Mouse (Mus musculus) intestine, embryonic 15.5 days (tissue): ENCODE measurements around the gene Tfpt. TPM values are rescaled to one million over a fixed set of nuclear protein-coding genes. Genes with fewer than 3 reads are reported as not detected.
A peak's percentile ranks its signal among the peaks of the same experiment; 100 is the strongest.

Experiments used
- ATAC-seq: fragments of 200-750 bp; cut with Nextera tagmentation; 2 replicates; pipeline ENCODE4 v1.8.0; 2017; ENCODE audit warnings: moderate TSS enrichment, moderate library complexity
- H3K27ac ChIP-seq: fragments of 300-500 bp; sonication (generic); 2 replicates; pipeline ENCODE4 v1.5.1; 2015; ENCODE audit warnings: mild to moderate bottlenecking, inconsistent platforms
- H3K27me3 ChIP-seq: fragments of 300-500 bp; sonication (generic); replicated peaks from 2 replicates; pipeline ENCODE4 v1.6.1; 2015; ENCODE audit warnings: inconsistent platforms
- H3K36me3 ChIP-seq: fragments of 300-500 bp; sonication (generic); 2 replicates; pipeline ENCODE4 v1.6.1; 2015; ENCODE audit warnings: inconsistent platforms
- H3K4me1 ChIP-seq: fragments of 300-500 bp; sonication (generic); replicated peaks from 2 replicates; pipeline ENCODE4 v1.6.1; 2015; ENCODE audit warnings: inconsistent platforms
- H3K4me2 ChIP-seq: fragments of 300-500 bp; sonication (generic); replicated peaks from 2 replicates; pipeline ENCODE4 v1.6.1; 2015; ENCODE audit warnings: mild to moderate bottlenecking, inconsistent platforms
- H3K4me3 ChIP-seq: fragments of 300-500 bp; sonication (generic); replicated peaks from 2 replicates; pipeline ENCODE4 v1.5.1; 2015; ENCODE audit warnings: inconsistent platforms
- H3K9ac ChIP-seq: fragments of 300-500 bp; sonication (generic); 2 replicates; pipeline ENCODE4 v1.6.1; 2015; ENCODE audit warnings: inconsistent platforms
- H3K9me3 ChIP-seq: fragments of 300-500 bp; sonication (generic); 2 replicates; pipeline ENCODE4 v1.6.1; 2016; ENCODE audit warnings: inconsistent platforms
- WGBS: fragments of 180-500 bp; shearing (Covaris S2); methylation state at CpG from one replicate; pipeline ENCODE4 v1.1.7; 2015; 5-methylcytosine and 5-hydroxymethylcytosine counted together
- polyA plus RNA-seq: library from polyadenylated mRNA; unstranded; fragments of >200 nt; fragmentation: Nextera tagmentation; extraction: Ambion mirVana; gene quantifications from 2 replicates; pipeline ENCODE4 v1.2.1, GENCODE M21; 2015

Tfpt gene
- polyA plus RNA-seq, 1 experiment from 2014 or later: 23.1 TPM

GRCm38 (mm10) chr7:3646188-3646587 lies 16.5 kb upstream of the Tfpt start:
- peaks cover 12% of the 10 kb centered on the region for H3K36me3 ChIP-seq
- H3K4me1 ChIP-seq: peaks cover 27% of the 10 kb centered on the region
- no peaks in the 10 kb centered on the region for H3K27me3 ChIP-seq
- peak overlapping the region; percentile 99; the same call in 1 of the 2 replicates for H3K27ac ChIP-seq
- WGBS: 10% methylated on average over 9 of the region's 9 CpGs
- H3K4me3 ChIP-seq: peak overlapping the region; percentile 97
- H3K9ac ChIP-seq: peak overlapping the region; percentile 99
- ATAC-seq: no peak
- peak overlapping the region; percentile 81 for H3K4me2 ChIP-seq
- no peaks in the 10 kb centered on the region for H3K9me3 ChIP-seq

- peaks cover 27% of the 10 kb centered on the region for H3K4me1 ChIP-seq
- peak overlapping the region; percentile 99 for H3K9ac ChIP-seq
- peak overlapping the region; percentile 99 for H3K27ac ChIP-seq
- peak overlapping the region; percentile 81 for H3K4me2 ChIP-seq
- peaks cover 7% of the 10 kb centered on the region for H3K36me3 ChIP-seq
- ATAC-seq: no peak
- H3K27me3 ChIP-seq: no peaks in the 10 kb centered on the region
- WGBS: under 1% methylated on average over 53 of the region's 58 CpGs
- no peaks in the 10 kb centered on the region for H3K9me3 ChIP-seq
- H3K4me3 ChIP-seq: peak overlapping the region; percentile 97
Measured at GRCm38 (mm10) chr7:3645488-3646025, 15.8 kb upstream of the Tfpt start.

GRCm38 (mm10) chr7:3644672-3645487 lies 15.2 kb upstream of the Tfpt start, which contains the start of gene Cnot3:
Gene Cnot3 (plus strand): TSS chr7:3645268.
- peak within 1 kb of the TSS; percentile 97 for H3K4me3 ChIP-seq
- peak within 1 kb of the TSS; percentile 99 for H3K27ac ChIP-seq
- H3K27me3 ChIP-seq: no peaks in the 10 kb centered on the region
- peaks cover 6% of the 10 kb centered on the region for H3K36me3 ChIP-seq
- H3K9me3 ChIP-seq: no peaks in the 10 kb centered on the region
- H3K4me1 ChIP-seq: peaks cover 27% of the 10 kb centered on the region
- peak within 1 kb of the TSS; percentile 99 for H3K9ac ChIP-seq
- peak within 1 kb of the TSS; percentile 81 for H3K4me2 ChIP-seq
- under 1% methylated on average over 57 of the region's 58 CpGs for WGBS
- peak; percentile 98 for ATAC-seq

- Histone ChIP-seq H3K27me3 (no peaks in the 10 kb centered on the region), H3K4me3 (peak overlapping the region; percentile 97), H3K4me2 (peak overlapping the region; percentile 70), H3K27ac (peak overlapping the region; percentile 77), H3K9me3 (no peaks in the 10 kb centered on the region), H3K9ac (no peak overlapping the region), H3K4me1 (peaks cover 27% of the 10 kb centered on the region), H3K36me3 (peaks cover 12% of the 10 kb centered on the region)
- ATAC-seq: no peak
- WGBS: 0% methylated on average over 11 of the region's 11 CpGs
Measured at GRCm38 (mm10) chr7:3644348-3644671, 14.6 kb upstream of the Tfpt start.

- H3K4me1 ChIP-seq: peaks cover 27% of the 10 kb centered on the region
- H3K9me3 ChIP-seq: no peaks in the 10 kb centered on the region
- H3K9ac ChIP-seq: no peak overlapping the region
- peak overlapping the region; percentile 97 for H3K4me3 ChIP-seq
- H3K36me3 ChIP-seq: peaks cover 15% of the 10 kb centered on the region
- peak overlapping the region; percentile 77 for H3K27ac ChIP-seq
- no peak for ATAC-seq
- WGBS: 19% methylated on average over 9 of the region's 9 CpGs
- H3K4me2 ChIP-seq: peak overlapping the region; percentile 70
- no peaks in the 10 kb centered on the region for H3K27me3 ChIP-seq
Measured at GRCm38 (mm10) chr7:3643843-3644242, 14.1 kb upstream of the Tfpt start.

GRCm38 (mm10) chr7:3643412-3643811 lies 13.7 kb upstream of the Tfpt start:
- H3K36me3 ChIP-seq: peaks cover 16% of the 10 kb centered on the region
- no peak overlapping the region for H3K4me3 ChIP-seq
- H3K4me1 ChIP-seq: peaks cover 25% of the 10 kb centered on the region
- no peak overlapping the region for H3K9ac ChIP-seq
- ATAC-seq: no peak
- WGBS: 68% methylated on average over 5 of the region's 5 CpGs
- H3K27me3 ChIP-seq: no peaks in the 10 kb centered on the region
- H3K9me3 ChIP-seq: no peaks in the 10 kb centered on the region
- H3K27ac ChIP-seq: no peak overlapping the region
- H3K4me2 ChIP-seq: no peak overlapping the region

- peak overlapping the region; percentile 82 for H3K4me2 ChIP-seq
- no peaks in the 10 kb centered on the region for H3K9me3 ChIP-seq
- peak overlapping the region; percentile 63 for H3K9ac ChIP-seq
- peaks cover 14% of the 10 kb centered on the region for H3K4me1 ChIP-seq
- H3K27me3 ChIP-seq: no peaks in the 10 kb centered on the region
- peak overlapping the region; percentile 58 for H3K4me3 ChIP-seq
- H3K27ac ChIP-seq: no peak overlapping the region
- peaks cover 5% of the 10 kb centered on the region; the same call in 1 of the 2 replicates for H3K36me3 ChIP-seq
- 62% methylated on average over 3 of the region's 3 CpGs for WGBS
- 0 out of 2 replicates have a peak, but pooled peaks have one; percentile 9 for ATAC-seq
Measured at GRCm38 (mm10) chr7:3630478-3630815, 718 bp upstream of the Tfpt start.

- Histone ChIP-seq H3K27me3 (no peaks in the 10 kb centered on the region), H3K9me3 (no peaks in the 10 kb centered on the region), H3K4me1 (peaks cover 14% of the 10 kb centered on the region), H3K27ac (no peak overlapping the region), H3K4me2 (peak overlapping the region; percentile 94), H3K4me3 (peak overlapping the region; percentile 58), H3K36me3 (0 out of 2 replicates have a peak, but pooled peaks cover 8% of the 10 kb centered on the region), H3K9ac (peak overlapping the region; percentile 64)
- 30% methylated on average over 4 of the region's 4 CpGs for WGBS
- ATAC-seq: peak; percentile 42
Measured at GRCm38 (mm10) chr7:3629030-3629429, 699 bp downstream of the Tfpt start.

- H3K36me3 ChIP-seq: peaks cover 10% of the 10 kb centered on the region
- WGBS: under 1% methylated on average over 32 of the region's 32 CpGs
- peak; percentile 97 for ATAC-seq
Measured at GRCm38 (mm10) chr7:3617242-3617995, 12.3 kb downstream of the Tfpt start, which contains the start of gene Ndufa3. Gene Ndufa3 (plus strand): TSS chr7:3617373.

GRCm38 (mm10) chr7:3616389-3617241 lies 13.1 kb downstream of the Tfpt start:
- WGBS: 43% methylated on average over 6 of the region's 6 CpGs

More at GRCm38 (mm10) chr7:3617242-3617995, 12.3 kb downstream of the Tfpt start, which contains the start of gene Ndufa3:
- Histone ChIP-seq H3K27ac (peak within 1 kb of the TSS; percentile 75), H3K27me3 (no peaks in the 10 kb centered on the region), H3K4me3 (peak within 1 kb of the TSS; percentile 80), H3K9me3 (no peaks in the 10 kb centered on the region), H3K4me2 (peak within 1 kb of the TSS; percentile 68), H3K4me1 (0 out of 2 replicates have a peak, but pooled peaks cover 5% of the 10 kb centered on the region), H3K9ac (peak within 1 kb of the TSS; percentile 82)

GRCm38 (mm10) chr7:3616057-3616388 lies 13.7 kb downstream of the Tfpt start, which contains the start of gene Oscar:
Gene Oscar (minus strand): TSS chr7:3616157.
- WGBS: 77% methylated on average over 4 of the region's 4 CpGs
- H3K4me2 ChIP-seq: peak within 1 kb of the TSS; percentile 68

More at GRCm38 (mm10) chr7:3616389-3617241, 13.1 kb downstream of the Tfpt start:
- Histone ChIP-seq H3K36me3 (peaks cover 5% of the 10 kb centered on the region), H3K4me1 (0 out of 2 replicates have a peak, but pooled peaks cover 5% of the 10 kb centered on the region), H3K9me3 (no peaks in the 10 kb centered on the region), H3K9ac (no peak overlapping the region), H3K4me2 (peak overlapping the region; percentile 68), H3K27me3 (no peaks in the 10 kb centered on the region), H3K4me3 (peak overlapping the region; percentile 80), H3K27ac (no peak overlapping the region)
- peak; percentile 51 for ATAC-seq

More at GRCm38 (mm10) chr7:3616057-3616388, 13.7 kb downstream of the Tfpt start, which contains the start of gene Oscar:
- H3K4me1 ChIP-seq: 0 out of 2 replicates have a peak, but pooled peaks cover 5% of the 10 kb centered on the region
- H3K27me3 ChIP-seq: no peaks in the 10 kb centered on the region
- peak within 1 kb of the TSS; percentile 80 for H3K4me3 ChIP-seq
- no peaks in the 10 kb centered on the region for H3K9me3 ChIP-seq
- peaks cover 5% of the 10 kb centered on the region for H3K36me3 ChIP-seq
- no peak within 1 kb of the TSS for H3K27ac ChIP-seq
- H3K9ac ChIP-seq: no peak within 1 kb of the TSS
- no peak for ATAC-seq
